Mouse (Mus musculus) intestine, embryonic 14.5 days (tissue): ENCODE results near the gene Creb3l4. TPM values are rescaled to one million over a fixed set of nuclear protein-coding genes. Genes with fewer than 3 reads are reported as not detected.
A peak's percentile ranks its signal among the peaks of the same experiment; 100 is the strongest.

Source experiments
- ATAC-seq: fragments of 200-750 bp; cut with Nextera tagmentation; replicated peaks from 2 replicates; pipeline ENCODE4 v1.8.0; 2017; ENCODE audit warnings: low read depth, moderate number of reproducible peaks, moderate TSS enrichment, moderate library complexity; ENCODE audit not compliant: low FRiP score, low TSS enrichment
- DNase-seq: peaks from one replicate; pipeline ENCODE4 v3.0.0-alpha.2; 2018; ENCODE audit warnings: low spot score
- H3K27ac ChIP-seq: fragments of 300-500 bp; sonication (generic); 2 replicates; pipeline ENCODE4 v1.5.1; 2014; ENCODE audit warnings: low read depth, mild to moderate bottlenecking, control low read depth
- H3K27me3 ChIP-seq: fragments of 300-500 bp; sonication (generic); replicated peaks from 2 replicates; pipeline ENCODE4 v1.6.1; 2014; ENCODE audit warnings: low read length, control low read depth; ENCODE audit not compliant: control insufficient read depth, insufficient read depth
- H3K36me3 ChIP-seq: fragments of 300-500 bp; sonication (generic); 2 replicates; pipeline ENCODE4 v1.6.1; 2014; ENCODE audit warnings: low read length, control low read depth; ENCODE audit not compliant: control insufficient read depth, insufficient read depth
- H3K4me1 ChIP-seq: fragments of 300-500 bp; sonication (generic); replicated peaks from 2 replicates; pipeline ENCODE4 v1.6.1; 2014; ENCODE audit warnings: low read length, control low read depth, mixed read lengths; ENCODE audit not compliant: control insufficient read depth, insufficient read depth
- H3K4me2 ChIP-seq: fragments of 300-500 bp; sonication (generic); 2 replicates; pipeline ENCODE4 v1.6.1; 2014; ENCODE audit warnings: low read length
- H3K4me3 ChIP-seq: fragments of 300-500 bp; sonication (generic); 2 replicates; pipeline ENCODE4 v1.5.1; 2014; ENCODE audit warnings: low read depth, low read length, control low read depth, mixed read lengths
- H3K9ac ChIP-seq: fragments of 300-500 bp; sonication (generic); 2 replicates; pipeline ENCODE4 v1.6.1; 2014; ENCODE audit warnings: mild to moderate bottlenecking, low read length
- H3K9me3 ChIP-seq: fragments of 300-500 bp; sonication (generic); 2 replicates; pipeline ENCODE4 v1.6.1; 2016; ENCODE audit warnings: low read length, control low read depth; ENCODE audit not compliant: control insufficient read depth
- WGBS: fragments of 180-500 bp; shearing (Covaris S2); extraction: QIAGEN DNeasy Blood & Tissue Kit; methylation state at CpG from one replicate; pipeline ENCODE4 v1.1.7; 2014; 5-methylcytosine and 5-hydroxymethylcytosine counted together
- polyA plus RNA-seq: library from polyadenylated mRNA; unstranded; fragments of >200 nt; fragmentation: Nextera tagmentation; extraction: Ambion mirVana; gene quantifications from 2 replicates; pipeline ENCODE4 v1.2.1, GENCODE M21; 2014

Creb3l4 gene
- polyA plus RNA-seq, 1 experiment from 2014 or later, result 6.9 TPM

GRCm38 (mm10) chr3:90213956-90214684 is 29.2 kb downstream of the Creb3l4 start:
- no peak for DNase-seq
- peak overlapping the region; percentile 90; the same call in 1 of the 2 replicates for H3K27ac ChIP-seq
- peak overlapping the region; percentile 96; the same call in 1 of the 2 replicates for H3K9ac ChIP-seq
- peak; percentile 62; the same call in 1 of the 2 replicates for ATAC-seq
- H3K4me3 ChIP-seq, result peak overlapping the region; percentile 98
- no peaks in the 10 kb centered on the region for H3K9me3 ChIP-seq
- H3K4me2 ChIP-seq, result peak overlapping the region; percentile 97
- peaks cover 34% of the 10 kb centered on the region for H3K36me3 ChIP-seq
- H3K4me1 ChIP-seq, result peaks cover 21% of the 10 kb centered on the region
- 13% methylated on average over 12 of the region's 12 CpGs for WGBS
- no peaks in the 10 kb centered on the region for H3K27me3 ChIP-seq

- Histone ChIP-seq H3K27me3 (no peaks in the 10 kb centered on the region), H3K36me3 (peaks cover 41% of the 10 kb centered on the region), H3K4me2 (peak within 1 kb of the TSS; percentile 97), H3K27ac (peak within 1 kb of the TSS; percentile 90), H3K9ac (peak within 1 kb of the TSS; percentile 96), H3K4me3 (peak within 1 kb of the TSS; percentile 98), H3K9me3 (no peaks in the 10 kb centered on the region), H3K4me1 (peaks cover 21% of the 10 kb centered on the region)
- DNase-seq (peak; percentile 98), ATAC-seq (peak; percentile 93)
- WGBS, result under 1% methylated on average over 42 of the region's 42 CpGs
Measured at GRCm38 (mm10) chr3:90213377-90213866, 29.9 kb downstream of the Creb3l4 start, which contains the start of the genes Rps27 and Rab13. Gene Rps27 (minus strand): TSS chr3:90213651. Gene Rab13 (plus strand): TSS chr3:90213695.

DNA sequence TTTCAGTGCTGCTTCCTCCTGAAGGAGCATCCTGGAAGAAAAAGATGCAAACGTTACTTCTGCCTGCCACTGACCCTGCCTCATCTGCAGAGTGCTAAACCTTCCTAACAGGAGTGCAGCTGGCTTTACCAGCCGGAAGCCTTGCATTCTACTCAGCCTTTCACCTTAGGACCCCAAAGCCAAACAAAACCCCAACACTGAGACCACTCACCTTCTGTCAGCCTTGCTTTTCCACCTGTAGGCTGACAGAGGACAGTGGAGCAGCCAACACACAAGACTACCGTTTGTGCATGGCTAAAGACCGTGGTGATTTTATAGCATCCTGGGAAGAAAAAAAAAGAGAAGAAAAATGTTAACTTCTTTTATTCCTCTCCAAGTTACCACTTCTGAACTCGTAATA is 30.6 kb downstream of the Creb3l4 start:
- Histone ChIP-seq H3K4me3 (peak overlapping the region; percentile 98), H3K4me2 (peak overlapping the region; percentile 97), H3K27me3 (no peaks in the 10 kb centered on the region), H3K27ac (peak overlapping the region; percentile 90; the same call in 1 of the 2 replicates), H3K9me3 (no peaks in the 10 kb centered on the region), H3K9ac (peak overlapping the region; percentile 96), H3K36me3 (peaks cover 48% of the 10 kb centered on the region), H3K4me1 (peaks cover 21% of the 10 kb centered on the region)
- no peak for ATAC-seq
- no peak for DNase-seq
- 8% methylated on average over 5 of the region's 5 CpGs for WGBS

- peaks cover 53% of the 10 kb centered on the region for H3K36me3 ChIP-seq
- 82% methylated on average over 13 of the region's 13 CpGs for WGBS
- DNase-seq (no peak), ATAC-seq (no peak)
- H3K27ac ChIP-seq, result no peak overlapping the region
- H3K9me3 ChIP-seq, result no peaks in the 10 kb centered on the region
- no peaks in the 10 kb centered on the region for H3K27me3 ChIP-seq
- peak overlapping the region; percentile 98 for H3K4me3 ChIP-seq
- peak overlapping the region; percentile 97 for H3K4me2 ChIP-seq
- H3K4me1 ChIP-seq, result peaks cover 21% of the 10 kb centered on the region
- H3K9ac ChIP-seq, result peak overlapping the region; percentile 96
Measured at GRCm38 (mm10) chr3:90211475-90212398, 31.6 kb downstream of the Creb3l4 start.

GRCm38 (mm10) chr3:90209908-90210566 is 33.3 kb downstream of the Creb3l4 start:
- DNase-seq (no peak), ATAC-seq (no peak)
- no peak overlapping the region for H3K4me2 ChIP-seq
- H3K9me3 ChIP-seq, result no peaks in the 10 kb centered on the region
- no peak overlapping the region for H3K9ac ChIP-seq
- no peak overlapping the region for H3K4me3 ChIP-seq
- no peaks in the 10 kb centered on the region for H3K27me3 ChIP-seq
- H3K36me3 ChIP-seq, result peaks cover 53% of the 10 kb centered on the region
- no peak overlapping the region for H3K27ac ChIP-seq
- H3K4me1 ChIP-seq, result peaks cover 21% of the 10 kb centered on the region
- 84% methylated on average over 5 of the region's 5 CpGs for WGBS

GRCm38 (mm10) chr3:90208662-90209061 is 34.6 kb downstream of the Creb3l4 start:
- no peak overlapping the region for H3K27ac ChIP-seq
- ATAC-seq, result no peak
- H3K4me1 ChIP-seq, result peaks cover 15% of the 10 kb centered on the region
- peaks cover 53% of the 10 kb centered on the region for H3K36me3 ChIP-seq
- no peaks in the 10 kb centered on the region for H3K9me3 ChIP-seq
- no peak for DNase-seq
- H3K4me3 ChIP-seq, result no peak overlapping the region
- no peaks in the 10 kb centered on the region for H3K27me3 ChIP-seq
- 89% methylated on average over 2 of the region's 2 CpGs for WGBS
- no peak overlapping the region for H3K4me2 ChIP-seq
- no peak overlapping the region for H3K9ac ChIP-seq

GRCm38 (mm10) chr3:90204582-90204981 is 38.7 kb downstream of the Creb3l4 start:
- peaks cover 24% of the 10 kb centered on the region for H3K36me3 ChIP-seq
- H3K9ac ChIP-seq, result no peak overlapping the region
- H3K27ac ChIP-seq, result no peak overlapping the region
- no peak overlapping the region for H3K4me3 ChIP-seq
- H3K9me3 ChIP-seq, result no peaks in the 10 kb centered on the region
- DNase-seq (no peak), ATAC-seq (no peak)
- H3K4me2 ChIP-seq, result no peak overlapping the region
- WGBS, result 92% methylated on average over 2 of the region's 2 CpGs
- no peaks in the 10 kb centered on the region for H3K27me3 ChIP-seq
- no peaks in the 10 kb centered on the region for H3K4me1 ChIP-seq

DNA sequence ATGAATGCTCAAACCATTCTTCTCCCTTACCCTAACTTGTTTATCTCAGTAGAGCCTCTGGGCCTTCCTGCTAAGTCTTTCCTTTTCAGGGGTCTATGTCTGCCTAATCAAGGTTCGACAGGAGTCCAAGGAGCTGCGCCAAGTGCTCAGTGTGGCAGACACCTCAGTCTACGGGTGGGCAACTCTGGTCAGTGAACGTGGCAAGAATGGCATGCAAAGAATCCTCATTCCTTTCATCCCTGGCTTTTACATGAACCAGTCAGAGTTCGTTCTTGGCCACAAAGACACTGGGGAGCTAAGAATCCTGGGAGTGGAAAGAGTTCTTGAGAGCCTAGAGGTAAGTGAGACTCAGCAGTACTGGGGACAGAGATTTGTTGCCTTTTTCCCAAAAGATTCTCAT is 39.7 kb downstream of the Creb3l4 start:
- 65% methylated on average over 5 of the region's 5 CpGs for WGBS
- Histone ChIP-seq H3K27me3 (no peaks in the 10 kb centered on the region), H3K9me3 (no peaks in the 10 kb centered on the region), H3K36me3 (peaks cover 14% of the 10 kb centered on the region), H3K9ac (no peak overlapping the region), H3K4me2 (no peak overlapping the region), H3K4me3 (no peak overlapping the region), H3K27ac (no peak overlapping the region), H3K4me1 (no peaks in the 10 kb centered on the region)
- no peak for DNase-seq
- no peak for ATAC-seq
